Mouse (Mus musculus) thymus, postnatal 25 days (tissue): ENCODE measurements around the gene 0610010F05Rik.
A peak's percentile ranks its signal among the peaks of the same experiment; 100 is the strongest.
"Not testable (repeated sequence)": the region's sequence is repeated elsewhere in the genome, so short reads cannot be mapped to it uniquely, and the experiment has no call there.

Source experiments
- DNase-seq: peaks from one replicate; pipeline ENCODE4 v3.0.0; 2022

Gene 0610010F05Rik

DNA sequence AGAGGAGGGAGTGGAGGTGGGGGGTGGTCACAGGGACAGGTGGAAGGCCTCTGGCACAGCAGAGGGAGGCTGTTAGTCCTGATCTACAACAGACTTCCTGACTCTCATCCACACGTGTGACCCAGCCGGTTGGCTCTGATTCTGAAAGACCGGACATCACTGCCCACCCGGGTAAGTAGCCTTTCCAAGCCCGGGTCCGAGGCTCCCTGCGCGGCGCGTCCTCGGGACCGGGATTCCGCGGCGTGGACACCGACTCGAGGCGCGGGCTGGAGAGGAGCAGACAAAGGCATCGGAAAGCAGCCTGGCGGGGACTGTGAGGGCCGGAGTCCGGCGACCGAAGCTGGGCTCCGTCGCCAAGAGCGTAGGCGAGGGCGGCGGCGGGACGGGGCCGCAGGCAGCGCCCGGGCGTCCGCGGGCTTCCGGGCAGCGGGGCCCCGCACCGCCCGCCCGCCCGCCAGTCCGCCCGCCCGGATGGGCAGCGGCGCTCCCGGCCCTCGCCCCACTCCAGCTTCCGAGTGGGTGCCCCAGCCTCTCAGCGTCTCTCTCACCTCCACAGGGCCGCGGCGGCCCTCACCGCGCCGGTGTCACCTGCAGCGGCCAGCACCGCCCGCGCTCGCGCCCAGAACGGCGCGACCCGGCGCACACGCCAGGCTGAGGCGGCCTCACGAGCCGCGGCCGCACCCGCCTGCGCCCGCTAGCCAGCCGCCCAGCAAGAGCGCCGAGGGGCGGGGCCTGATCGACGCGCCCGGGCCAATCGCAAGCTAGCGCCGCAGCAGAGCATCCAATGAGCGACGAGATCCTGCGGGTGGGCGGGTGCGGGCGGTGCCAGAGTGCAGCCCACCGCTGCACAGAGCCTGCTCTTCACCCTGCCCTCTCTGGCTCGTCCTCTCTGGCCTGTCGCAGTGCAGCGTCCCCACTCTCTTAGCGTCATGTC, at the start of gene 0610010F05Rik:
TSS of gene 0610010F05Rik (minus strand) at position 695 of the 934 bp plus-strand sequence.
- peak; percentile 77 for DNase-seq

DNA sequence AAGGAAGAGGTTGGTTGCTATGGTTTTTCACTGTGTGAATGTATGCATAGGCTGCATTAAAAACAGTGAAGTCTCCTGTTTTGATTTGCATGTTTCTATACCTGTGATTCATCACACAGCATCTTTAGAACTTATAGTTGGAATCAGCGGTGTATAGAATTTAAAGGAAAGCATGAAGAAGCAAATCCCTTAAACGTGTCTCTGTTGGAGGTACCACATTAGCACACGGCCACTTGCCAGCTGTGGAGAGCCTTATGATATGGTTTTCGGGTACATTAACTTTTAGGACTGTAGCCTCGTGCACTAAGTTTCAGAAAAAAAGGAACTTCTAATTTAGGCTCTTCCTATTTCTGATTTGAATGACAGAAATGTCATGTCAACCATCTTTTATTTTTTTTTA, 49.1 kb upstream of the 0610010F05Rik start:
- no peak for DNase-seq

DNA sequence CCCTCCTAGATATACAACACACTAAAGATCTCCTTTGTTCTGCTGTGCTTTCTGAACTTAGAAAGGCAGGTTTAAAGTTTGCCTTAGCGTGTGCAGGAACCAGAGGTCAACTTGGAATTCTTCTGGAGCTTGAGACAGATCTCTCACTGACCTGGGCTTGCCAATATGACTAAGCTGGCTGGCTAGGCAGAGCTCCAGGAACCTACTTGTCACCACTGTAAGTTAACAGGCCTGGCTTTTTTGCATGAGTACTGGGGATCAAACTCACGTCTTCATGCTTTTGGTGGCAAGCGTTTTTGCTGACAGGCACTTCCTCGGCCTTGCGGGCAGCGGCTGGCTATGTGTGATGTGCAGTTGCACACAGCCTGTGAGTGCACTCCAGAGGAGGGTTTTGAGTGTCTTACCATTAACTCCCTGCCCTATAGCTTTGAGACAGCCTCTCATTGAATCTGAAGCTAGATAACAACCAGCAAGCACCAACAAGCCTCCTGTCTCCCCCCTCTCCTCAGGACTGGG, 47.1 kb upstream of the 0610010F05Rik start:
- no peak for DNase-seq

DNA sequence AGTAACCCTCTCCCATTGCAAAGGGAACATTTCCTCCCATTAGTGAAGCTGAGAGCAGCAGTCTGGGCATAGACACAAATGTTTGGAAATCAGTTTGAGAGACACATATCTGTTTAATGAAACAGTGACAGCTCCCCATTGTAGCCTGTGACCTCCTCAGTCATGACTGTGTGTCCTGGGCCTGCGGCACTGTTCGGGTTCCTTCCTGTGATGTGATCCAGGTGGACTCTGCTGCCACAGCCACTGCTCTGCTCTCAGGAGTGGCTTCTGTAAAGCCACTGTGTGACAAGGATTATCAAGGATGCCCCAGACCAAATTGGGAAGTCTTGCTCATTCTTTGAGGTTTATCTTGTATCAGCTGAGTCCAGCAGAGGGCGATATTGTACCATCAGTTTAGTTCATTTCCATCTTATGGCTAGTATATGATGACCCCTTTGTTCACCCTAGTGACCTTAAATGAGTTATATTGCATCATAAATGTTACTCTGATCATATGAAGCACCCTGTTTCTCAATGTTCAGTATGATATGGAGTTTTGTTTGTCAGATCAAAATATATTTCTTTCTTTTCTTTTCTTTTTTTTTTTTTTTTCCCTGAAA, 45.7 kb upstream of the 0610010F05Rik start:
- peak; percentile 61 for DNase-seq

DNA sequence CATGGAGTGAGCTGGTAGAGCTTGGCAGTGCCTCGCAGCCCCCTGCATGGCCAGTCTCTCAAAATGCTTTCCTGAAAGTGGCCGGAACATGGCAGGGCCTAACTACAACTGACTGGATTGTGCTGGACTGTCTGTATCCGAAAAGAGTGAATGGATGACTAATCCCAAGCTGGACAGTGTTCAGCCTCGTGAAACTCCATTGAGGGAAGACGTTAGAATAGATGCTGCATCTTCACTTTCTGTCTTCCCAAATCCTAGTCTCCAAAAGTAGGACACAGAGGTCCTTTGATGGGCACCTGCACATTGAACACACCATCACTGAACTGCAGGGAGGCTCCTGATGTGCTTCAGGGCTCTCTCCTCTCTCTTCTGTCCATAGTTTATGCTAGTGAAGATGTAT, 42.7 kb upstream of the 0610010F05Rik start:
- no peak for DNase-seq

DNA sequence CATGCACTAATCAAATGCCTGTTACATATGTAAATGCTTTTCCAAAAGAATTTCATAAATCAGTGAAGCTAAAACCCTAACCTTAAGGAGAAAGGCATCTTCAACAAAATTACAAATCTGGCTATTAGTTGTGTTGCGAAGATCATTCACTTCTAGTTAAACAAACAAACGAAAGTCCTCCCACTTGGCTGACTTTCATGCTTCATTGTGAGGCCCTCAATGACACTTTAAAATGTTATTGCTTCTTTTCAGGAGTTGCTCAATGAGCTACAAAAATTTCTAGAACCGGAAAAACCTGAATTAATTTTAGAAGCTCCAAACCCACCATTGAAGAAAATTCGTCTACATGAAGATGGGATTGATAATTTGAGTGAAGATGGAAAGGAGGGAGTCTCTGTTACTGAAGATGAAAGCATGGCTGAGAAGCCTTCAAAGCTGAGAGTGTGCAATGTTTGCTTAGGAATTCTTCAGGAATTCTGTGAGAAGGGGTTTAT, 38.9 kb upstream of the 0610010F05Rik start:
- DNase-seq: no peak

DNA sequence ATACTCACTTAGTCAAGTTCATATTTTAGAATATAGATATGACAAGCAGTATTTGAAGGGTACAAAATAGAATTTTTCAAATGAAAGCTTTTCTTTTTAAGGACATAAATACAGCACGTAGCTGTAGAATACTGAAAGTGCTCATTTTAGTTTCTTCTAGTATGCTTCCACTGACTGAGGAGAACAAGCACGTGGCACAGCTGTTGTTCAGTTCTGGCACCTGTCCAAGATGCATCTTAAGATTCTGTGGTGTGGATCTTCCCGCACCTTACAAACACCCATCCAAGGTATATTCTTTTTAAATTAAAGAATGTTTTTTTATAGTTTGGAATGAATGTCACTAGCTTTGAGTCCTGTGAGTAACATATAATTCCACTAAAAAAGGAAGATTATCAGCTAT, 33.7 kb upstream of the 0610010F05Rik start:
- peak; percentile 20 for DNase-seq

DNA sequence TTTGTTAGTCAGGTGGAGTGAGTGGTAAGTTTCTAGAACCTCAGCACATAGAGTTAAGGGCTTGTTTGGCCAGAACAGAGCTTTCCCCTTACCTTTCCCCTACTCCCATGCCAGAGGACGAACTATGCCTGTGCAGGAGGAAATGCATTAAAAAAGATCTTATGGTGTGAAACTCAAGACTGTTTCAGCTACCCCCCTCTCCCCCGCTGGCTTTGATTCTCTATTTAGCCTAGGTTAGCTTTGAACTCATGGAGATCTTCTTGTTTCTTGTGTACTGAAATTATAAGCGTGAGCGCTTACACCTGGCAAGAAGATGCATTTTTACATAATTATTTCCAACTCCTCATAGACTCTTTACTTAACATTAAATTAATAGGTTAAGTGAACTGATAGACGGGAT, 33.1 kb upstream of the 0610010F05Rik start:
- no peak for DNase-seq

DNA sequence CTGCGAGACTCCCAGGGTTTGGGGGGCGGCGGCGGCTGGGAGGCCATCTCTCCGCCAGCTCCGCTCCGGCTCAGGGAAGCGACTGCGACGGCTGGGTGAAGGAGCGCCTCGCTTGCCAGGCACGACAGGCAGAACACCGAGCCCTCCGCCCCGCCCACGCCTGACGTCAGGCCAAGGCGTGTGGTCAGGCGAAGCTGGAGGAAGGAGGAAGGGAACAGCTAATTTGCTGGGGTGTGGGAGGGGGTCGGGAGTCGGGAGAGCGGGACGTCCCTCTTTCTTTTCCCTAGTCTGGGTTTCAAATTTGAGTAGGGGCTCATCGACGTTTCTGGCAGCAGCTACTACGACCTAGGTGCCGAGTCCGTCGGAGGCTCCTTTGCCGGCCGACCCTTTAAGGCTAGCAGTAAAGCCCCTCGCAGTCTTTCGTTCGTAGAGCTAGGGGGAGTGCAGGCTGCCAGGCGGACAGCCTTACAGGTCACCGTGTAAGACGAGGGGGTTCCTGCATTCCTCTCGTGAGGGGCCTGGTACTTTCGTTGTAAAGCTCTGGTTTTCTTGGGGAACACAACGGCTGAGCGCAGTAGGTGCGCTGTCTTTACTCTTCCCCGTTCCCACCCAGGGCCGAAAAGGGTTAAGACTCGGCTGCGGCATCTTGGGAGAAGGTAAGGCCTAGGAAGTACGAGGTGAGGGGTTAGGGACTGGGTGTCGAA, 32.5 kb upstream of the 0610010F05Rik start, which contains the start of gene Pex13:
TSS of gene Pex13 (minus strand) at position 162 of the 704 bp plus-strand sequence.
- peak; percentile 92 for DNase-seq

DNA sequence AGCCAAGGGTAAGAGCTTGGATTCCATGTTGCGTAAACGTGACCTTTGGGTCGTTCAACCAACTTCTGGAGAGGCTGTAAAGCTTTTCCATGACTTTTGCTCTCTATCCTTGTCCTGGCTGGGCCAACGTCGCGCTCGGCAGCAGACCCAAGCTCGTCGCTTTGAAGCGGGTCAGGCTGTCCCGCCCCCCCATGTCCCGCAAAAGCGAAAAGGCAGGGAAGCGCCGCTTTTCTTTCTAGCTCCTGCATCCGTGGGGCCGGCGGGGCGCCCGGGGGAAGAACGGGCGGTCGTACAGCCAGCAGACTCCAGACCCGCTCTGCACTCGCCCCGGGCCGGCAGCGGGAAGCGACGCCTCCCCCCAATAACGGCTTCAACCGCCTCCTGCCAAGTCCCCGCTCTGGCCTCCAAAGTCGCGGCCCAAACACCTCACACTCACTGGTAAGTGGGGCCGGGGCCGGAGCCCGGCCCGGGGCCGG, 31.9 kb upstream of the 0610010F05Rik start, which contains the start of gene Pus10:
TSS of gene Pus10 (plus strand) at position 364 of the 476 bp plus-strand sequence.
- no peak for DNase-seq

DNA sequence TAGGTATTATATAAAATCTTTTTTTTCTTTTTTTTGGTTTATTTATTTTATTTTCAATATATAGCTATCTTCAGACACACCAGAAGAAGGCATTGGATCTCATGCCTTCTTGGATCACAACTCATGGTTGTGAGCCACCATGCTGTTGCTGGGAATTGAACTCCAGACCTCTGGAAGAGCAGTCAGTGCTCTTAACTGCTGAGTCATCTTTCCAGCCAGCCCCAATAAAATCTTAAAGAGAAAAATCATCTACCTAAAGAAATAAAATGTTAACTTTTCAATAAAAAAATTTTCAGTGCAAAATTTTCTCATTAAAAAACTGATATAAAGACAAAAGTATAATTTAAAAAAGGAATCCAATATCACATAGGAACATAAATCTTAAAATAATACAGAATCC, 30.8 kb upstream of the 0610010F05Rik start:
- no peak for DNase-seq

DNA sequence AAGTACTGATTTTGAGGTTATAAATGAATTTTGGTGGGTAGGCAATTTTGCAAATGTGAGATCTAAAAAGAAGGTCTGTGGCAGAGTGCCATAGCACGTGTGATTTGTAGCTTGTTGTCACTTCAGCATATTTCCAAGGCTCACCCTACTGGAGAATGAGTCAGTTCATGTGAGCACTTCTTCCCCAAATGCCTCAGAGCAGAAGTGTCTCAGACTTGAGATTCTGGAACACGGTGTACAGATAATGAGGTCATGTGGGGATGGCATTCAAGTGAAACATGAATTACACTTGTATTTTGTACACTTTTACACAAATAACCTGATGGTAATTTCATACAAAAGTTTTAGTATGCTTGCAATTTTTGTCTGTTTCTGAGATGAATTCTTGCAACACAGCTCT, 24.4 kb upstream of the 0610010F05Rik start:
- DNase-seq: no peak

DNA sequence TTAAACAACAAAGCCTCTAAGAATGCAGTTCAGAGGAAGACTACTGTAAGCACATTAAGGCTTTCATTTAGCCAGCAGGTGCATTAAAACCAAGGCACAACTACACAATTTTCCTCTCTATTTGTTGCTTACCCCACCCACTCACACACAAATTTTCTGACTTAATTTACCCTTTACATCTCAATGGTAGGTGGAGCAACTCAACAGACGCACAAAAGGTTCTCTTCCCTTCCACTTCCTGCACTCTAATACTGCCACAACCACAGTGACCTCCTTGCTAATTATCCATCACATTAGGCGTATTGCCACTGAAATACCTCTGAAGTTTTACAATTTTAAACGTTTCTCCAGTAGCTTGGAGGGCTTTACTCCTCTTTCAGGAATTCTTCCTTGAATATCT, 20.2 kb upstream of the 0610010F05Rik start:
- no peak for DNase-seq

DNA sequence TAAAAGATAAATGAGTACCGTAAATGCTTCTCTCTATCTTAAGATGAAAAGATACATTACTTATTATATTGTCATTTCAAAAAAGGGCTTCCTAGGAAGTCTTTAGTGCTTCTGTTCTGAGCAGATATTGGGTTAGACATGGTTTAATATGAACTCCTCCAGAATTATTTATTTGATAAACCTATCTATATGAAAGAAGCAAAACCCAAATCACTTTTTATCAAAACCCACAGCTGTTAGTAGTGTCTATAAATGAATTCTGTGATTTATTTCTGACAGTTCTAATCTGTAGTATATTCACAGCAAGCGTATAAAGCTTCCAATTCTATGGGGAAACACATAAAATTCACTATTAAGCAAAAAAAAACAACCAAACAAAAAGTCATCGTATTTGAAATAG, 14.4 kb upstream of the 0610010F05Rik start:
- DNase-seq: no peak

DNA sequence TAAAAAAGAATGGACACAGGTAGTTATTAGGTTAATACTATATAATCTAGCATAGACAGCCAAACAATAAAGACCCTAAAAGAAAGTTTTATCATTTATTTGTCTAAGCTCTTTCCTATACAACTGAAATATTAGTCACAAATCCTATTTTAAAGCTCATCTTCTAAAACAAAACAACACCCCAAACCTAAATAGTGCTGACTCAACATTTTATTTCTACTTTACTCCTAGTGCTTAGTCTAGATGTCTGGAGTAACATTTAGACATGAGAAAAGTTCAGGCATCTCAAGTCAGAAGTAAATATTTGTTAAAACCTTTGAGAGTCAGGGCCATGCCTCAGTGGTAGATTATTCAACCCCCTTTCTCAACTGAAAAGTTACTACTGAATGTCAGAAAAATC, 14.0 kb upstream of the 0610010F05Rik start:
- DNase-seq: no peak

DNA sequence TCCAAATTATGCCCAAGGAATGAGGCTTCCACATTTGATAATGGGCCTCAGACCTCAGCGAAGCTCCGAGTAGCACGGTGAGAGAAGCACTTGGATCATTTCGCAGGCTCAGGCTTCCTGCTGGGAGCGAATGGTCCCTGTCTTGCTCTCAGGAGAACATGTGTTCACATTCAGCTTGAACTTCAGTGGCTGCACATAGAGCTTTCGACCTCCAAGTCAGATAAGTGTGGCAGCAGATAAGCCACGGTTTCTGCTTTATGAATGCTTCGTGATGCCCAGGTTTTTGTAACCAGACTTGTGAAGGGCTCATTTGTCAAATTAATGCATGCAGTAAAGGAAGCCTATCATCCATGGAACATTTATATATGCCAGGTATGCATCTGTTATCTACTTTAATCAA, 1.1 kb upstream of the 0610010F05Rik start:
- DNase-seq: no peak

DNA sequence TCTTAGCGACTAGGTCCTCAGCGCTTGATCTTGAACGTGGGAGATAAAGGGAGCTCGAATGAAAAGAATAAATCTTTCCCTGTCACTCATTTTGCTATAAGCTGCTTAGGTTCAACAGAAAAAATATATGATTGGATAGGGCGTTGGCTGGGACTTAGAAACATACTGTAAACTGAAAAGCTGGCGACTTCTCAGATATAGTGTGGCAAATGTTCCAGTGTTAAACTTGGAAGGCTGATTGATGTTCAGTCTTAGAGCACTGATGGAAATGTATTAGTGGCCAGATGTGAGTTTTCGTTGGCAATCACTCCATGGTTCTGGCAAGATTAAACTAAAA, 408 bp upstream of the 0610010F05Rik start:
- DNase-seq: no peak

DNA sequence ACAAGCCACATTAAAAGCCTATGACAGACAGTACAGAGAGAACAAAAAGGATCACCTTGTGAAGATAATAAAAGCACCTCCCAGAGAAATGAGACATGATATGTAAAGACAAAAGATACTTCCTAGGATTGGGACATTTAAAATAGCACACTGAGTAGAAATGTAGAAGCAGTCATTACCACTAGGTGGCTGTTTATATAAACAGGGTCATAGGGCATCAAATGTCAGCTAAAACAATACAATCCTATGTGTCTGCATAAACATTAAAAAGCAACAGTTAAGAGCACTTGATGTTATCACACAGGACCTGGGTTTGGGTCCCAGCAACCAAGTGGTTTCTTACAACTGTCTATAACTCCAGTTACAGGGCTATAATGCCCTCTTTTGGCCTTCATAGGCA, 2.8 kb downstream of the 0610010F05Rik start:
- DNase-seq: no peak

DNA sequence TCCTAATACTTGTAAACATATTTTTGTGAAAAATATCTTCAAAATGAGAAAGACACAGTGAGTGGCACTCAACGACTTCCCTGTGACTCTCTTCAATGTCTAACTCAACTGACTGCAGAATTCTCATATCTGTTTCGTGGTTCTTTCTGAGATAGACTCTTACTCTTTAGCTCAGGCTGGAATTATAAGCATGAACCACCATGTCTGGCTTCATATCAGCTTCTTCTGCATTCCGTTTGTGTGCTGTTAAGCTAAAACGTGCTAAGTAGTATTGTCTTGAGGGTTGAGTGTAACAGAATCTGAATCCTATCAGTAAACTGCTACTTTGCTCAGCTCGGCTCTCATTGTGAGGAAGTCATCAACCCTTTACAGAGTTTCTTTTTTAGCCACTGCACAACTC, 14.4 kb downstream of the 0610010F05Rik start:
- DNase-seq: no peak

DNA sequence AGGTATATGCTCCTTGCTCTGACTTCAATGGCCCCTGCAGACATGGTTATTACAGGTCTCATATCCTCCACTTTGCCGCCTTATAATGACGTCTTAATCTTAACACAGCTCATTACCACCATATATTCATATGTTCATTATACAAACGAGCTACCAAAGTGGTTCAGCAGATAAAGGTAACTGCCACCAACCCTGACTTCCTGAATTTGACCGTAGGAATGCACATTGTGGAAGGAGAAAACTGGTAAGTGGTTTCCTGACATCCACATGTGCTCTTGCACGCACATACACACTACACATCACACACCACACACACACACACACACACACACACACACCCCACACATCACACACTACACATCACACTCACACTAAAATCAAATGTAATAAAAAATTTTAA, 18.9 kb downstream of the 0610010F05Rik start:
- no peak for DNase-seq

DNA sequence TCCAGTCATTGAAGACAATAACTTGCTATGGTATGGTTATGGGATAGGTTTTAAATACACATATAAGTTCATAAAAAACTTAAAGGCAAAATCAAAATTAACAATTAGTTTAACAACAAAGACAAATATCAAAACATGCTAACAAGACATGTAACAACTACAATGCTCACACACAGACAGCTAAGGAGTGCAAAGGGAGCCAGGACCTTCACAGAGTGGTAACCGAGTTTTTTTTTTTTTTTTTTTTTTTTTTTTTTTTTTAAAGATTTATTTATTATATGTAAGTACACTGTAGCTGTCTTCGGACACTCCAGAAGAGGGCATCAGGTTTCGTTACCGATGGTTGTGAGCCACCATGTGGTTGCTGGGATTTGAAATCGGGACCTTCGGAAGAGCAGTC, 26.1 kb downstream of the 0610010F05Rik start:
- DNase-seq: not testable (repeated sequence)

DNA sequence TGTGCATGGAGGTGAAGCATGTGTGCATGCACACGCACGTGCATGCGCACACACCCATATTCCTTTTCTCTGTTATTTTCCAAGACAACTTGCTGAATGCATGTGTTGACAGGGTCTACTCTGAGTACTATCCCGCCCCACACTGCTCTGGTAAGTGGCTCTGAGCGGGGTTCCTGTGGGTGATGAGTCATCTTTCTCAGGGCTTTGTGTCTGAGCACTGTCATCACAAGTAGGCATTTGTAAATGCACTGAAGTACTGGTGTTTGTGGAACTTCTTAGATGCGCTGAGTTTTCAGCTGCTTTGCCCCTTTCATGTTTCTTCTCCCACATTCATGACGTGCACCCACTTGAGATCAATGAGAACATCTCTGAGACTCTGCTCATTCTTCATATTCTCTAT, 63.3 kb downstream of the 0610010F05Rik start:
- peak; percentile 13 for DNase-seq

DNA sequence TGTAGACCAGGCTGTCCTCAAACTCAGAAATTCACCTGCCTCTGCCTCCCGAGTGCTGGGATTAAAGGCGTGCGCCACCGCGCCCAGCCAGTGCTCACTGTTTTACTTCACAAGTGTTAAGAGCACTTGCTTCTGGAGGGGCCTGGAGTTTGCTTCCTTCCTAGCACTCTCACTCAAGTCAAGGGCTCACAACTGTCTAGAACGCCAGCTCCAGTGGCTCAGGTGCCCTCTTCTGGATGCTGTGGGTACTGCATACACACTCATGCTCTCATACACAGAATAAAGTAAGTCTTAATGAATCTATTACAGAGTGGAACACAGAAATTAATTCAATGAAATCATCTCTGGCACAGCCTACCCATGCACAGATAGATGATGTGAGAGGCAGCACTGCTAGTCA, 67.7 kb downstream of the 0610010F05Rik start:
- peak; percentile 78 for DNase-seq
